In the genomic region with DNA sequence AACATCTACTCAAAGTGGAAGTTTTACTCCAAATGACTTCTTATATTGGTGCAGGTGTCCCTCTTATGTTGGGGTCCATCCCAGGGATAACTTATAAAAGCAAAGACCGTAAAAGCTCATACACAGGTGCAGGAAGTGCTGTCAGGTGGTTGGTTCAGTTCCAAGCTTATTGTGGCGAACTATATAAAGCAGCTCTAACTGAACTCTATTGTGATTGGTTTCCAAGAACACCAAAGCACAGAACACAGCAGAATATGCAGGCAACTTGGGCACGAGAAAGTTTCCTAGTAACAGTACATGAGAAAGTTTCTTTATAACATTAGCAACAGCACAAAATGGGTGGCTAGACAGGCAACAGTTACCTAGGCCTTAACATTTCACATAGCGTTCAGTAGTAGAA, we compare ENCODE assay signal across 7 mouse cellular contexts.
"Had no signal": no experiment of that assay in that cellular context is flagged by ENCODE, and none has a peak within 500 bp of the region (broad histone marks: within the 10 kb centered on the region; RNA-seq: fewer than 3 reads in every experiment).

No protein-coding gene starts in this region.

- DNase-seq: kidney, adult 2 months; kidney, postnatal 25 days; layer of hippocampus, adult 9-11 months; layer of hippocampus, postnatal 36 days; liver; lung, adult 18-20 months; right cerebral cortex, postnatal 25 days had no signal
